Mouse (Mus musculus) right cerebral cortex, postnatal 4 days (tissue): ENCODE data around the gene Sirt3.
A peak's percentile ranks its signal among the peaks of the same experiment; 100 is the strongest.

Experiments used
- DNase-seq: peaks from one replicate; pipeline ENCODE4 v3.0.0-alpha.2; 2022

Gene Sirt3

GRCm38 (mm10) chr7:140847755-140848580 lies 34.1 kb downstream of the Sirt3 start, which contains the start of gene Odf3:
Gene Odf3 (plus strand): TSS chr7:140847805.
- peak; percentile 63 for DNase-seq

GRCm38 (mm10) chr7:140846676-140847075 lies 35.4 kb downstream of the Sirt3 start:
- DNase-seq = no peak

GRCm38 (mm10) chr7:140845683-140846082 lies 36.4 kb downstream of the Sirt3 start:
- no peak for DNase-seq

- DNase-seq = peak; percentile 99
These were observed 37.0 kb downstream of the Sirt3 start, which contains the start of gene Scgb1c1 for GRCm38 (mm10) chr7:140844905-140845665. Gene Scgb1c1 (plus strand): TSS chr7:140845547.

- DNase-seq = no peak
These were observed 38.3 kb downstream of the Sirt3 start for GRCm38 (mm10) chr7:140843806-140844205.

GRCm38 (mm10) chr7:140840750-140841735 lies 41.1 kb downstream of the Sirt3 start:
- no peak for DNase-seq

- DNase-seq = no peak
These were observed 42.6 kb downstream of the Sirt3 start for GRCm38 (mm10) chr7:140839556-140839955.

- DNase-seq = peak; percentile 2
These were observed 45.6 kb downstream of the Sirt3 start for GRCm38 (mm10) chr7:140836243-140837115.

GRCm38 (mm10) chr7:140835758-140836087 lies 46.4 kb downstream of the Sirt3 start:
- DNase-seq = no peak

GRCm38 (mm10) chr7:140834968-140835757 lies 46.9 kb downstream of the Sirt3 start, which contains the start of gene Urah:
Gene Urah (plus strand): TSS chr7:140835018.
- no peak for DNase-seq

GRCm38 (mm10) chr7:140833341-140833740 lies 48.8 kb downstream of the Sirt3 start:
- DNase-seq = no peak

- DNase-seq = no peak
These were observed 50.7 kb downstream of the Sirt3 start for GRCm38 (mm10) chr7:140831447-140831846.

- DNase-seq = no peak
These were observed 53.8 kb downstream of the Sirt3 start for GRCm38 (mm10) chr7:140828171-140828881.

- DNase-seq = no peak
These were observed 59.4 kb downstream of the Sirt3 start for GRCm38 (mm10) chr7:140822731-140823130.

- DNase-seq = peak; percentile 71
These were observed 60.3 kb downstream of the Sirt3 start, which contains the start of gene Zfp941 for GRCm38 (mm10) chr7:140821653-140822329. Gene Zfp941 (minus strand): TSS chr7:140822178.

GRCm38 (mm10) chr7:140821305-140821652 lies 60.8 kb downstream of the Sirt3 start:
- DNase-seq = no peak

- no peak for DNase-seq
These were observed 61.9 kb downstream of the Sirt3 start for GRCm38 (mm10) chr7:140820173-140820572.
